Mouse (Mus musculus): ENCODE measurements at regions not wholly inside any gene's neighbourhood (a gene's known extent, or its start where the extent isn't known, plus 50 kb on each side); places are given as distances from the start of the nearest gene placed in this dataset.
"Not testable (repeated sequence)": the region's sequence is repeated elsewhere in the genome, so short reads cannot be mapped to it uniquely, and the experiment has no call there.

DNA sequence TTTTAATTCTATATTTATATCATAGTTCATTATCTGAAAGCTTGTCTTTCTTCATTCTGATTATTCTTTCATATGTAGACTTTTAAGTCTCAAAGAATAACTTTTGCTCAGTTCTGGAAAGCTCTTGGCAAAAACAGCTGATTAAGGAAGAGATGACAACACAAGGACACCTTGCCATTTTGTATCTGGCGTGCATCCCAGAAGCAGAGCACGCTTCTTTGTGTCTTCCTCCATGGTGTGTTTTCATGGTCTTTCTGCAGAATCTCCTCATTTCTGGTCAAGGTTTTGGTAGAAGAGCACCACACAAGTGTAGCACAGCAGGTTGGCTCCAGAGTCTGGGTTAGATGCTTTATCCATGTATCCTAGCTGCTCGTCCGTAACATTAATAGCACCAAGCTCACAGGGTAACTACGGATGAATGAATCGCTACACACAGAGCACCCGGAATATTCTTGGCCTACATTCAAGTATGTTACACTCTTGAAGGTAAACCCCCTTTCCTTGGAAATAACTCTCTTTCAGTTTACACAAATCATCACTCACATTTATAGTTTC is 148.9 kb upstream of the Ddhd1 start:
- Histone ChIP-seq H3K4me3 (ENCODE audit: insufficient read depth, poor library complexity, severe bottlenecking) (no peak overlapping the region), H3K36me3 (ENCODE audit: control insufficient read depth, insufficient read depth) (no peaks in the 10 kb centered on the region), H3ac (ENCODE audit: control insufficient read depth, insufficient read length, low read depth) (no peak overlapping the region), H3K79me3 (ENCODE audit: low read depth) (no peaks in the 10 kb centered on the region), H3K27me3 (ENCODE audit: control insufficient read depth, insufficient read depth, insufficient read length) (no peaks in the 10 kb centered on the region), H3K79me2 (ENCODE audit: control insufficient read depth, insufficient read depth) (no peaks in the 10 kb centered on the region)
- TF ChIP-seq MYOD1 (IDR thresholded peaks at IDR 0.05; ENCODE audit: control insufficient read depth, insufficient read length, low read depth): no peak
- TF ChIP-seq USF1 (IDR thresholded peaks at IDR 0.05; ENCODE audit: low read depth): no peak
- no peak for TF ChIP-seq MYOG (IDR thresholded peaks at IDR 0.05; ENCODE audit: control insufficient read depth, extremely low read depth, insufficient read length)
- no peak for TF ChIP-seq CTCF (IDR thresholded peaks at IDR 0.05; ENCODE audit: control insufficient read depth, insufficient read depth, insufficient read length)
- no peak for TF ChIP-seq FOSL1 (IDR thresholded peaks at IDR 0.05; ENCODE audit: insufficient read depth, low read length, poor library complexity, severe bottlenecking)
- no peak for TF ChIP-seq CEBPB (IDR thresholded peaks at IDR 0.05; ENCODE audit: low read depth)
- TF ChIP-seq MAX (IDR thresholded peaks at IDR 0.05): no peak

DNA sequence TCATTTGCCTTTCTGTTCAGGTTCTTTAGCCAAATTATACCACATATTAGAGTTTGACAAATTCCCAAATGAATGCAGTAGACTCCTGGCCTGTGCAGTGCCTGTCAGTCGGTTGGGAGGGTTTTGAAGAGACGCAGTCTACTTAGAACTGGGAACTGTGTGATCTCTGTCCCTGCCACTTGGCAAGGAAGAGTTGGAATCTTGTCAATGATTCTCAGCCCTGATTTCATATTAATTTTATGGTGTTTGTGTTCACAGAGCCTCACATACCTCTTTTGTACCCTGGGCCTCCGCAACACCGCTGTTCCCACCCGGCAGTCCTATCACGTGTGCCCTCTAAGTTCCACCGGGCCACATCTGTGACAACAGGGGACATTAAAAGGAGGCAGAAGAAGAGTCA is 149.8 kb upstream of the Ddhd1 start:
- TF ChIP-seq FOSL1 (IDR thresholded peaks at IDR 0.05; ENCODE audit: insufficient read depth, low read length, poor library complexity, severe bottlenecking): no peak
- no peak for TF ChIP-seq MYOG (IDR thresholded peaks at IDR 0.05; ENCODE audit: control insufficient read depth, extremely low read depth, insufficient read length)
- no peak for TF ChIP-seq MAX (IDR thresholded peaks at IDR 0.05)
- TF ChIP-seq USF1 (IDR thresholded peaks at IDR 0.05; ENCODE audit: low read depth): no peak
- no peak for TF ChIP-seq MYOD1 (IDR thresholded peaks at IDR 0.05; ENCODE audit: control insufficient read depth, insufficient read length, low read depth)
- no peak for TF ChIP-seq CTCF (IDR thresholded peaks at IDR 0.05; ENCODE audit: control insufficient read depth, insufficient read depth, insufficient read length)
- no peak for TF ChIP-seq CEBPB (IDR thresholded peaks at IDR 0.05; ENCODE audit: low read depth)
- H3K4me3 ChIP-seq (ENCODE audit: insufficient read depth, poor library complexity, severe bottlenecking): no peak overlapping the region
- no peaks in the 10 kb centered on the region for H3K36me3 ChIP-seq (ENCODE audit: control insufficient read depth, insufficient read depth)
- no peak overlapping the region for H3ac ChIP-seq (ENCODE audit: control insufficient read depth, insufficient read length, low read depth)
- no peaks in the 10 kb centered on the region for H3K79me2 ChIP-seq (ENCODE audit: control insufficient read depth, insufficient read depth)
- no peaks in the 10 kb centered on the region for H3K79me3 ChIP-seq (ENCODE audit: low read depth)
- no peaks in the 10 kb centered on the region for H3K27me3 ChIP-seq (ENCODE audit: control insufficient read depth, insufficient read depth, insufficient read length)

DNA sequence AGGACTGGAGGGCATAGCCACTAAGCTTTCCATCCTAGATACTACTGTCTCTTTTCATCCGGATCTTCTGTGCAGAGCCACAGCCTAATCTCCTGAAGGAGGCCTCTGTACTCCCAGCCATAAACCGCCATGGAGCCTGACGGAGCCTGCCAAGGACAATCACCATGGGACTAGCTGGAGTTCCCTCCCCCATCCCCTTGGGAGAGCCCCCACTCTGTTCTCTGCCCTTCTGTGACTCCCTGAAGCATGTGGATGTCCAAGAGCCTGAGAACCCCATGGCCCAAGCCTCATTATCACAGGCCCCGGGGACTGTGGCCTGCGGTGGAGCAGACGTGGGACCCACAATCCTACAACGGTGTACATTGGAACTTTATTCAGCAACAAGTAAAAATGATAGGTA is 151.5 kb upstream of the Ddhd1 start:
- Histone ChIP-seq H3K36me3 (ENCODE audit: control insufficient read depth, insufficient read depth) (no peaks in the 10 kb centered on the region), H3K79me2 (ENCODE audit: control insufficient read depth, insufficient read depth) (no peaks in the 10 kb centered on the region), H3ac (ENCODE audit: control insufficient read depth, insufficient read length, low read depth) (no peak overlapping the region), H3K27me3 (ENCODE audit: control insufficient read depth, insufficient read depth, insufficient read length) (no peaks in the 10 kb centered on the region), H3K79me3 (ENCODE audit: low read depth) (no peaks in the 10 kb centered on the region), H3K4me3 (ENCODE audit: insufficient read depth, poor library complexity, severe bottlenecking) (no peak overlapping the region)
- no peak for TF ChIP-seq MAX (IDR thresholded peaks at IDR 0.05)
- no peak for TF ChIP-seq FOSL1 (IDR thresholded peaks at IDR 0.05; ENCODE audit: insufficient read depth, low read length, poor library complexity, severe bottlenecking)
- TF ChIP-seq MYOG (IDR thresholded peaks at IDR 0.05; ENCODE audit: control insufficient read depth, extremely low read depth, insufficient read length): no peak
- no peak for TF ChIP-seq MYOD1 (IDR thresholded peaks at IDR 0.05; ENCODE audit: control insufficient read depth, insufficient read length, low read depth)
- no peak for TF ChIP-seq CTCF (IDR thresholded peaks at IDR 0.05; ENCODE audit: control insufficient read depth, insufficient read depth, insufficient read length)
- no peak for TF ChIP-seq USF1 (IDR thresholded peaks at IDR 0.05; ENCODE audit: low read depth)

DNA sequence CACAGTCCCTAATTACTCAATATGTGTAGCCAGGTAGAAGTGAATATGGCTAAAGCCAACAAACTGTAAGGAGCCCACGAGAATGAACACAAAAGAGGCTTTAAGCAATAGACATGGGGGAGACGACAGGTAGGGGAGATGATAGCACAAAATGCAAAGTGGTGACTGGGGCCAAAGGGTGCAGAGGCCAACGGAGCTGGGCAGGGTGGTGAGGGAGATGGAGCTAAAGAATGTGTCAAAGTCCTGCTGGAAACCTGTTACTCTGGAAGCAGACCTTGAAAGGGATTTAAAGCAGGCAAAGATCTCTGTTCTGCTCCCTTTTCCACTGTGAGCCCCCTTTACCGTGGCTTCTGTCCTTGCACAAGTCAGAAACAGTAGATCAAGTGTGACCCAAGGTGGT is 152.2 kb upstream of the Ddhd1 start:
- no peaks in the 10 kb centered on the region for H3K36me3 ChIP-seq (ENCODE audit: control insufficient read depth, insufficient read depth)
- H3K4me3 ChIP-seq (ENCODE audit: insufficient read depth, poor library complexity, severe bottlenecking): no peak overlapping the region
- no peaks in the 10 kb centered on the region for H3K79me3 ChIP-seq (ENCODE audit: low read depth)
- H3ac ChIP-seq (ENCODE audit: control insufficient read depth, insufficient read length, low read depth): no peak overlapping the region
- TF ChIP-seq FOSL1 (IDR thresholded peaks at IDR 0.05; ENCODE audit: insufficient read depth, low read length, poor library complexity, severe bottlenecking) (no peak), MYOG (IDR thresholded peaks at IDR 0.05; ENCODE audit: control insufficient read depth, extremely low read depth, insufficient read length) (no peak), USF1 (IDR thresholded peaks at IDR 0.05; ENCODE audit: low read depth) (no peak), MYOD1 (IDR thresholded peaks at IDR 0.05; ENCODE audit: control insufficient read depth, insufficient read length, low read depth) (no peak), CEBPB (IDR thresholded peaks at IDR 0.05; ENCODE audit: low read depth) (no peak), CTCF (IDR thresholded peaks at IDR 0.05; ENCODE audit: control insufficient read depth, insufficient read depth, insufficient read length) (no peak), MAX (IDR thresholded peaks at IDR 0.05) (no peak)
- H3K27me3 ChIP-seq (ENCODE audit: control insufficient read depth, insufficient read depth, insufficient read length): peaks cover 2% of the 10 kb centered on the region
- no peaks in the 10 kb centered on the region for H3K79me2 ChIP-seq (ENCODE audit: control insufficient read depth, insufficient read depth)

DNA sequence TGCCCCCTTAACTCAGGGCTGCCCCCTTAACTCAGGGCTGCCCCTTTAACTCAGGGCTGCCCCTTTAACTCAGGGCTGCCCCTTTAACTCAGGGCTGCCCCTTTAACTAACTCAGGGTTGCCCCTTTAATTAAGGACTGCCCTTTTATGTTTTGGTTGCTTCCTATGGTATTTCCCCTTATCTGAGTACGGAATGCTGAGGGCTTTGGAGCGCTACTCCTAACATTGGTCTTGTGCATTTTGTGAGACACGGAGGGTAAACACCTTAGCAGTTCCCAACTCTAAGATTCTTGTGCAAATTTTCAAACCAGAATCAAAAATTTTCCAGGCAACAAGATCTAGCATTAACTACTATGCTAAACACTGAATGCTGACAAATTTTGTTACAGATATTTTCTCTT is 152.7 kb upstream of the Ddhd1 start:
- no peak for TF ChIP-seq MYOG (IDR thresholded peaks at IDR 0.05; ENCODE audit: control insufficient read depth, extremely low read depth, insufficient read length)
- no peak for TF ChIP-seq MAX (IDR thresholded peaks at IDR 0.05)
- TF ChIP-seq FOSL1 (IDR thresholded peaks at IDR 0.05; ENCODE audit: insufficient read depth, low read length, poor library complexity, severe bottlenecking): no peak
- TF ChIP-seq USF1 (IDR thresholded peaks at IDR 0.05; ENCODE audit: low read depth): no peak
- no peak for TF ChIP-seq CTCF (IDR thresholded peaks at IDR 0.05; ENCODE audit: control insufficient read depth, insufficient read depth, insufficient read length)
- TF ChIP-seq MYOD1 (IDR thresholded peaks at IDR 0.05; ENCODE audit: control insufficient read depth, insufficient read length, low read depth): no peak
- no peak for TF ChIP-seq CEBPB (IDR thresholded peaks at IDR 0.05; ENCODE audit: low read depth)
- H3K4me3 ChIP-seq (ENCODE audit: insufficient read depth, poor library complexity, severe bottlenecking): no peak overlapping the region
- peaks cover 3% of the 10 kb centered on the region for H3K27me3 ChIP-seq (ENCODE audit: control insufficient read depth, insufficient read depth, insufficient read length)
- H3K79me2 ChIP-seq (ENCODE audit: control insufficient read depth, insufficient read depth): no peaks in the 10 kb centered on the region
- no peaks in the 10 kb centered on the region for H3K36me3 ChIP-seq (ENCODE audit: control insufficient read depth, insufficient read depth)
- no peak overlapping the region for H3ac ChIP-seq (ENCODE audit: control insufficient read depth, insufficient read length, low read depth)
- H3K79me3 ChIP-seq (ENCODE audit: low read depth): no peaks in the 10 kb centered on the region

DNA sequence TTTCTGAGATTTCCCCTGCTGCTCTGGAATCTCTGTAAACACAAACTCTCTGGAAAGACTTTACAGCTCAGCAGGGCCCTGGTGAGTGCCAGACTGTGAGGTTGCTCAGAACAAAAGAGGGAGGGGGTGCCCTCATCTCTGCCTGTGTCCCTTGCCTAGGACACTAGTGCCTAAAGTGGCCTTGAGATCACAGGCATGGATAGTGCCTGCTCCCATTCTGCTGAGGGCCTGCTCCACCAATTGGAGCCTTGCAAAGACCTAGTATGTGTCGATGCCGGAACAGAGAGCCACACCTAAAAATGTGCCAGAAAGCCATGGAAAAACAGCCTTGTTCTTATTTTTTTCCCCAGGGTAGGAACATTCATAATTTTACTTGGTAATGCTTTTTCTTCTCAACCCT is 157.7 kb upstream of the Ddhd1 start:
- Histone ChIP-seq H3K79me3 (ENCODE audit: low read depth) (no peaks in the 10 kb centered on the region), H3K27me3 (ENCODE audit: control insufficient read depth, insufficient read depth, insufficient read length) (peaks cover 3% of the 10 kb centered on the region), H3ac (ENCODE audit: control insufficient read depth, insufficient read length, low read depth) (no peak overlapping the region), H3K36me3 (ENCODE audit: control insufficient read depth, insufficient read depth) (no peaks in the 10 kb centered on the region), H3K4me3 (ENCODE audit: insufficient read depth, poor library complexity, severe bottlenecking) (no peak overlapping the region), H3K79me2 (ENCODE audit: control insufficient read depth, insufficient read depth) (no peaks in the 10 kb centered on the region)
- TF ChIP-seq CEBPB (IDR thresholded peaks at IDR 0.05; ENCODE audit: low read depth) (no peak), USF1 (IDR thresholded peaks at IDR 0.05; ENCODE audit: low read depth) (no peak), FOSL1 (IDR thresholded peaks at IDR 0.05; ENCODE audit: insufficient read depth, low read length, poor library complexity, severe bottlenecking) (no peak), MYOG (IDR thresholded peaks at IDR 0.05; ENCODE audit: control insufficient read depth, extremely low read depth, insufficient read length) (no peak), CTCF (IDR thresholded peaks at IDR 0.05; ENCODE audit: control insufficient read depth, insufficient read depth, insufficient read length) (no peak), MAX (IDR thresholded peaks at IDR 0.05) (no peak), MYOD1 (IDR thresholded peaks at IDR 0.05; ENCODE audit: control insufficient read depth, insufficient read length, low read depth) (no peak)

DNA sequence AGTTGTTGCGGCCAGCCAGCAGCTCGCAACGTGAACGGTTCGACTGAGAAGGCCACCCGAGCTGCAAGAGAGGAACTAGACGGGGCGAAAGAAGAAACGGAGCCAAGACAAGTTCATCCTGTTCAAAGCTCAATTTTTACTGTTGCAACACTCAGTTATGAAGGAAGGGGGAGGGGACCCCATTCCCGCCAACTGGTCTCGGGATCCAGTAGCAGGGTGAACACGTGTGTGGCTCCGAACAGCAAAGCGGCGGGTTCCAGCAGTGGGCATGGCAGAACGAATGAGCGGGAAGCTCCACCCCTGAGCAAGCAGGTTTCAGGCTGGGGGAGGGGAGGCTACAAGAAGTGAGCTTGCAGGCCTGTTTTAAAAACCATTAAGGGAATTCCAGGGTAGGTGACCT is 158.7 kb upstream of the Ddhd1 start:
- not testable (repeated sequence) for H3K36me3 ChIP-seq (ENCODE audit: control insufficient read depth, insufficient read depth); H3K4me3 ChIP-seq (ENCODE audit: insufficient read depth, poor library complexity, severe bottlenecking); H3K27me3 ChIP-seq (ENCODE audit: control insufficient read depth, insufficient read depth, insufficient read length); H3K79me3 ChIP-seq (ENCODE audit: low read depth); H3ac ChIP-seq (ENCODE audit: control insufficient read depth, insufficient read length, low read depth); H3K79me2 ChIP-seq (ENCODE audit: control insufficient read depth, insufficient read depth)
